Mouse (Mus musculus) stomach, postnatal 0 days (tissue): ENCODE measurements around the gene Dgkq. TPM values are rescaled to one million over a fixed set of nuclear protein-coding genes. Genes with fewer than 3 reads are reported as not detected.

ENCODE experiments used
- ATAC-seq: fragments of 200-750 bp; cut with Nextera tagmentation; 2 replicates; pipeline ENCODE4 v1.8.0; 2017; ENCODE audit not compliant: low FRiP score, low TSS enrichment
- DNase-seq: peaks from one replicate; pipeline ENCODE4 v3.0.0-alpha.2; 2016; ENCODE audit warnings: low spot score
- H3K27ac ChIP-seq: fragments of 300-500 bp; sonication (generic); replicated peaks from 2 replicates; pipeline ENCODE4 v1.5.1; 2014; ENCODE audit warnings: mild to moderate bottlenecking, control low read depth
- H3K27me3 ChIP-seq: fragments of 300-500 bp; sonication (generic); 2 replicates; pipeline ENCODE4 v1.6.1; 2014; ENCODE audit warnings: low read length; ENCODE audit not compliant: control insufficient read depth, insufficient read depth
- H3K36me3 ChIP-seq: fragments of 300-500 bp; sonication (generic); 2 replicates; pipeline ENCODE4 v1.6.1; 2014; ENCODE audit warnings: low read length, mixed read lengths; ENCODE audit not compliant: control insufficient read depth, insufficient read depth
- H3K4me1 ChIP-seq: fragments of 300-500 bp; sonication (generic); replicated peaks from 2 replicates; pipeline ENCODE4 v1.6.1; 2014; ENCODE audit warnings: antibody characterized with exemption; ENCODE audit not compliant: control insufficient read depth, insufficient read depth
- H3K4me2 ChIP-seq: fragments of 300-500 bp; sonication (generic); replicated peaks from 2 replicates; pipeline ENCODE4 v1.6.1; 2014; ENCODE audit warnings: low read depth, mild to moderate bottlenecking, control low read depth, moderate library complexity
- H3K4me3 ChIP-seq: fragments of 300-500 bp; sonication (generic); 2 replicates; pipeline ENCODE4 v1.5.1; 2014; ENCODE audit warnings: low read depth, low read length, control low read depth
- H3K9ac ChIP-seq: fragments of 300-500 bp; sonication (generic); 2 replicates; pipeline ENCODE4 v1.6.1; 2014; ENCODE audit warnings: mild to moderate bottlenecking, low read length, control low read depth, mixed read lengths
- H3K9me3 ChIP-seq: fragments of 300-500 bp; sonication (generic); 2 replicates; pipeline ENCODE4 v1.6.1; 2016; ENCODE audit warnings: low read length; ENCODE audit not compliant: control insufficient read depth
- CTCF ChIP-seq: IDR thresholded peaks from 2 replicates; pipeline ENCODE4 v1.5.1; 2016; ENCODE audit warnings: antibody characterized with exemption, low read depth, mild to moderate bottlenecking, moderate library complexity
- EP300 ChIP-seq: optimal IDR thresholded peaks from 2 replicates; pipeline ENCODE3; 2016; ENCODE audit warnings: antibody characterized with exemption
- WGBS: fragments of 180-500 bp; shearing (Covaris S2); extraction: QIAGEN DNeasy Blood & Tissue Kit; methylation state at CpG from one replicate; pipeline ENCODE4 v1.1.7; 2014; 5-methylcytosine and 5-hydroxymethylcytosine counted together
- polyA plus RNA-seq: library from polyadenylated mRNA; unstranded; fragments of >200 nt; fragmentation: Nextera tagmentation; extraction: Ambion mirVana; gene quantifications from 2 replicates; pipeline ENCODE4 v1.2.1, GENCODE M21; 2015

Dgkq gene
- polyA plus RNA-seq, 1 experiment from 2014 or later, result 4.6 TPM

GRCm38 (mm10) chr5:108711968-108712367 is 42.5 kb upstream of the Dgkq start:
- H3K9me3 ChIP-seq, result no peaks in the 10 kb centered on the region
- WGBS, result 84% methylated on average over 6 of the region's 6 CpGs
- TF ChIP-seq EP300 (no peak), CTCF (no peak)
- H3K27ac ChIP-seq, result no peak overlapping the region
- H3K36me3 ChIP-seq, result no peaks in the 10 kb centered on the region
- no peak for ATAC-seq
- DNase-seq, result no peak
- H3K4me1 ChIP-seq, result no peaks in the 10 kb centered on the region
- no peaks in the 10 kb centered on the region for H3K27me3 ChIP-seq
- no peak overlapping the region for H3K4me2 ChIP-seq
- no peak overlapping the region for H3K9ac ChIP-seq
- H3K4me3 ChIP-seq, result no peak overlapping the region

- Histone ChIP-seq H3K4me1 (no peaks in the 10 kb centered on the region), H3K9me3 (no peaks in the 10 kb centered on the region), H3K36me3 (peaks cover 8% of the 10 kb centered on the region; the same call in 1 of the 2 replicates), H3K9ac (no peak overlapping the region), H3K27ac (no peak overlapping the region), H3K27me3 (no peaks in the 10 kb centered on the region), H3K4me3 (no peak overlapping the region), H3K4me2 (no peak overlapping the region)
- peak; percentile 14; the same call in 1 of the 2 replicates for ATAC-seq
- TF ChIP-seq EP300 (no peak), CTCF (no peak)
- 46% methylated on average over 6 of the region's 6 CpGs for WGBS
- no peak for DNase-seq
Measured at GRCm38 (mm10) chr5:108708981-108709731, 39.7 kb upstream of the Dgkq start.

- TF ChIP-seq EP300 (no peak), CTCF (no peak)
- no peak for DNase-seq
- Histone ChIP-seq H3K9ac (no peak overlapping the region), H3K9me3 (no peaks in the 10 kb centered on the region), H3K27ac (no peak overlapping the region), H3K4me1 (0 out of 2 replicates have a peak, but pooled peaks cover 2% of the 10 kb centered on the region), H3K27me3 (no peaks in the 10 kb centered on the region), H3K4me3 (no peak overlapping the region), H3K36me3 (peaks cover 8% of the 10 kb centered on the region; the same call in 1 of the 2 replicates), H3K4me2 (no peak overlapping the region)
- ATAC-seq, result no peak
- 95% methylated on average over 1 of the region's 1 CpGs for WGBS
Measured at GRCm38 (mm10) chr5:108708419-108708818, 38.9 kb upstream of the Dgkq start.

- H3K27me3 ChIP-seq, result no peaks in the 10 kb centered on the region
- H3K4me3 ChIP-seq, result no peak overlapping the region
- ATAC-seq, result no peak
- H3K36me3 ChIP-seq, result peaks cover 8% of the 10 kb centered on the region; the same call in 1 of the 2 replicates
- no peak for DNase-seq
- H3K27ac ChIP-seq, result no peak overlapping the region
- H3K9me3 ChIP-seq, result no peaks in the 10 kb centered on the region
- H3K9ac ChIP-seq, result no peak overlapping the region
- 0 out of 2 replicates have a peak, but pooled peaks cover 2% of the 10 kb centered on the region for H3K4me1 ChIP-seq
- no peak overlapping the region for H3K4me2 ChIP-seq
- WGBS, result 85% methylated on average over 2 of the region's 2 CpGs
- TF ChIP-seq EP300 (no peak), CTCF (no peak)
Measured at GRCm38 (mm10) chr5:108707758-108708157, 38.3 kb upstream of the Dgkq start.

GRCm38 (mm10) chr5:108703754-108704626 is 34.5 kb upstream of the Dgkq start:
- Histone ChIP-seq H3K4me1 (0 out of 2 replicates have a peak, but pooled peaks cover 2% of the 10 kb centered on the region), H3K4me2 (no peak overlapping the region), H3K27ac (no peak overlapping the region), H3K9me3 (no peaks in the 10 kb centered on the region), H3K27me3 (no peaks in the 10 kb centered on the region), H3K9ac (no peak overlapping the region), H3K36me3 (peaks cover 8% of the 10 kb centered on the region; the same call in 1 of the 2 replicates), H3K4me3 (no peak overlapping the region)
- 69% methylated on average over 12 of the region's 12 CpGs for WGBS
- ATAC-seq, result peak; percentile 19
- TF ChIP-seq CTCF (no peak), EP300 (no peak)
- DNase-seq, result peak; percentile 61
